Mouse (Mus musculus) kidney, postnatal 0 days (tissue): ENCODE measurements at regions not wholly inside any gene's neighbourhood (a gene's known extent, or its start where the extent isn't known, plus 50 kb on each side); places are given as distances from the start of the nearest gene placed in this dataset.

Experiments
- ATAC-seq: fragments of 200-750 bp; cut with Nextera tagmentation; replicated peaks from 2 replicates; pipeline ENCODE4 v1.8.0; 2017; ENCODE audit warnings: low read depth, moderate number of reproducible peaks, moderate TSS enrichment, moderate library complexity; ENCODE audit not compliant: low FRiP score
- DNase-seq: peaks from one replicate; pipeline ENCODE4 v3.0.0-alpha.2; 2016; ENCODE audit warnings: low spot score
- H3K27ac ChIP-seq: fragments of 300-500 bp; sonication (generic); 2 replicates; pipeline ENCODE4 v1.5.1; 2014; ENCODE audit warnings: mild to moderate bottlenecking
- H3K27me3 ChIP-seq: fragments of 300-500 bp; sonication (generic); 2 replicates; pipeline ENCODE4 v1.6.1; 2014; ENCODE audit warnings: low read length, mixed read lengths; ENCODE audit not compliant: insufficient read depth
- H3K36me3 ChIP-seq: fragments of 300-500 bp; sonication (generic); 2 replicates; pipeline ENCODE4 v1.6.1; 2014; ENCODE audit warnings: low read length, mixed read lengths; ENCODE audit not compliant: insufficient read depth
- H3K4me1 ChIP-seq: fragments of 300-500 bp; sonication (generic); replicated peaks from 2 replicates; pipeline ENCODE4 v1.6.1; 2014; ENCODE audit warnings: antibody characterized with exemption, low read length, mixed read lengths; ENCODE audit not compliant: insufficient read depth
- H3K4me2 ChIP-seq: fragments of 300-500 bp; sonication (generic); 2 replicates; pipeline ENCODE4 v1.6.1; 2014; ENCODE audit warnings: mild to moderate bottlenecking, low read length, moderate library complexity, mixed read lengths
- H3K4me3 ChIP-seq: fragments of 300-500 bp; sonication (generic); replicated peaks from 2 replicates; pipeline ENCODE4 v1.5.1; 2014; ENCODE audit warnings: low read depth, low read length
- H3K9ac ChIP-seq: fragments of 300-500 bp; sonication (generic); 2 replicates; pipeline ENCODE4 v1.6.1; 2014; ENCODE audit warnings: low read depth, low read length
- H3K9me3 ChIP-seq: fragments of 300-500 bp; sonication (generic); replicated peaks from 2 replicates; pipeline ENCODE4 v1.6.1; 2016; ENCODE audit warnings: low read length, inconsistent platforms, mixed read lengths
- CTCF ChIP-seq: IDR thresholded peaks from 2 replicates; pipeline ENCODE4 v1.5.1; 2016; ENCODE audit warnings: antibody characterized with exemption, low read depth, mild to moderate bottlenecking, moderate library complexity
- WGBS: fragments of 180-500 bp; shearing (Covaris S2); extraction: QIAGEN DNeasy Blood & Tissue Kit; methylation state at CpG from one replicate; pipeline ENCODE4 v1.1.7; 2014; 5-methylcytosine and 5-hydroxymethylcytosine counted together

DNA sequence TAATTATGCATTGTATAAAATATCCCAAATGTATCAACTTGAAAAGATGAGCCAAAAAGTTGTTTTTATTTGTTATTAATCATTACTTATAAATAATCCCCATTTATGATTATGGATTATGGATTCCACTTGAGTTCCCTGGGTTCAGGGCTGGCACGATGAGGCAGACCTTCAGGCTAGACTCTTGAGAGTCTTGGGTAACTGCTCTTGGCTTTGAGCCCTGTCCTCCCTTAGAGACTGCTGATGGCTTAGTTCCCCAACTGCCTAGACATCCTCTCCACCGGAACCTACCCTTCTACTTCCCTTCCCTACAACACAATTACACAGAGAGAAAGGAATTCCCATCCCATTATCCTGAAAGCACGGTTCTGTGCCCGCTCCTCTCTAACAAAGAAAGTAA is 466.3 kb upstream of the Gm6657 start:
- no peak for DNase-seq
- Histone ChIP-seq H3K27ac (no peak overlapping the region), H3K4me1 (no peaks in the 10 kb centered on the region), H3K4me2 (no peak overlapping the region), H3K4me3 (no peak overlapping the region), H3K27me3 (no peaks in the 10 kb centered on the region), H3K9me3 (no peaks in the 10 kb centered on the region), H3K9ac (no peak overlapping the region), H3K36me3 (no peaks in the 10 kb centered on the region)
- TF ChIP-seq CTCF = no peak
- no peak for ATAC-seq
- WGBS = 72% methylated on average over 4 of the region's 4 CpGs

GRCm38 (mm10) chr12:77739047-77739760 is 454.8 kb upstream of the Gm6657 start:
- H3K4me2 ChIP-seq = no peak overlapping the region
- 23% methylated on average over 6 of the region's 6 CpGs for WGBS
- no peaks in the 10 kb centered on the region for H3K36me3 ChIP-seq
- no peaks in the 10 kb centered on the region for H3K27me3 ChIP-seq
- DNase-seq = peak; percentile 56
- ATAC-seq = no peak
- H3K27ac ChIP-seq = no peak overlapping the region
- H3K9ac ChIP-seq = no peak overlapping the region
- no peak overlapping the region for H3K4me3 ChIP-seq
- peaks cover 11% of the 10 kb centered on the region; the same call in 1 of the 2 replicates for H3K4me1 ChIP-seq
- H3K9me3 ChIP-seq = no peaks in the 10 kb centered on the region
- peak; percentile 31; the same call in 1 of the 2 replicates for TF ChIP-seq CTCF

DNA sequence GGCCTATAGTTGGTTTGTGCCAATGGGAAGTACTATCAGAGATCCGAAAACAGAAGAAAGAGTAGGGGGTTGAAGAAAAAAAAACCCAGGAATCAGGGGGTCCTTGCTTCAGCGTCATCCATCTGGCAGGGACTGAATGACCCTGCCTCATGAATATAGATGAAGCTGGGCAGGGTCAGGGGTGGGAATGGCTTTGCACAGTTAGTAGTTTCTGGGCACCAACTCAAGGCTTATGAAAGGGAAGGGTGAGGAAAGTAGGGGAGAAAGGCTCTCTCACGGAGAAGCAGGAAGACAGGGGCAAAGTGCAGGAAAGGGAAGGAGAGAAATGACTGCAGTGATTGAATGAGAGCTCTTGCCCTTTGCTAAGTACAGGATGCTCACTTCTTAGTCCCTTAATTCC is 451.3 kb upstream of the Gm6657 start:
- peaks cover 11% of the 10 kb centered on the region; the same call in 1 of the 2 replicates for H3K4me1 ChIP-seq
- WGBS = 35% methylated on average over 3 of the region's 3 CpGs
- TF ChIP-seq CTCF = no peak
- no peak overlapping the region for H3K9ac ChIP-seq
- H3K4me3 ChIP-seq = no peak overlapping the region
- no peaks in the 10 kb centered on the region for H3K36me3 ChIP-seq
- no peak overlapping the region for H3K4me2 ChIP-seq
- peak; percentile 79 for DNase-seq
- H3K27me3 ChIP-seq = no peaks in the 10 kb centered on the region
- H3K9me3 ChIP-seq = no peaks in the 10 kb centered on the region; the same call in 1 of the 2 replicates
- H3K27ac ChIP-seq = no peak overlapping the region
- ATAC-seq = no peak

GRCm38 (mm10) chr12:77749438-77750007 is 444.5 kb upstream of the Gm6657 start:
- Histone ChIP-seq H3K9me3 (no peaks in the 10 kb centered on the region; the same call in 1 of the 2 replicates), H3K36me3 (no peaks in the 10 kb centered on the region), H3K9ac (no peak overlapping the region), H3K27me3 (no peaks in the 10 kb centered on the region), H3K27ac (no peak overlapping the region), H3K4me3 (no peak overlapping the region), H3K4me2 (no peak overlapping the region), H3K4me1 (no peaks in the 10 kb centered on the region)
- DNase-seq (no peak), ATAC-seq (no peak)
- no peak for TF ChIP-seq CTCF
- 84% methylated on average over 3 of the region's 3 CpGs for WGBS

DNA sequence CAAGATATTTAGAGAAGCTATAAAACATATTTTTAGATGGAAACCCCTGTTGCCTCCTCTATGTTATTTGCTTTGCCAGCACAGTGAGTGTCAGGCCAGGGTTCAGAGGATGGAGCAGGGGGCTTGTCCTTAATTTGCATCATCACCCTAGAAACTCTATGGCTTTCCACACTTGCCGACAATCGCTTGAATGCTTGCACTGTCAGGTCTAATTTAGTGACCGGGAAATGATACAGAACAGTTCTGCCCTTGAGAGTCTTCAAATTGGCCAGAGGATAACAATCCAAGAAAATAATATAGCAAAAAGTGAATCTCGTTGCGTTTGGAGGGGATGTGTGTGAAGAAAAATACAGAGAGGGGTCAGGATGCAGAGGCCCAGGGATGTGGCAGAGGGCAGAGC is 441.9 kb upstream of the Gm6657 start:
- 64% methylated on average over 5 of the region's 5 CpGs for WGBS
- no peaks in the 10 kb centered on the region for H3K36me3 ChIP-seq
- no peak for ATAC-seq

GRCm38 (mm10) chr12:77756021-77756420 is 438.0 kb upstream of the Gm6657 start:
- Histone ChIP-seq H3K4me3 (no peak overlapping the region), H3K4me2 (no peak overlapping the region), H3K27ac (no peak overlapping the region), H3K9me3 (no peaks in the 10 kb centered on the region), H3K27me3 (no peaks in the 10 kb centered on the region), H3K9ac (no peak overlapping the region), H3K4me1 (no peaks in the 10 kb centered on the region), H3K36me3 (no peaks in the 10 kb centered on the region)
- WGBS = 72% methylated on average over 7 of the region's 7 CpGs
- no peak for ATAC-seq
- no peak for TF ChIP-seq CTCF
- DNase-seq = no peak

More for the DNA sequence above, 441.9 kb upstream of the Gm6657 start:
- no peaks in the 10 kb centered on the region; the same call in 1 of the 2 replicates for H3K9me3 ChIP-seq
- no peaks in the 10 kb centered on the region for H3K27me3 ChIP-seq
- no peak overlapping the region for H3K4me2 ChIP-seq
- no peak overlapping the region for H3K4me3 ChIP-seq
- no peaks in the 10 kb centered on the region for H3K4me1 ChIP-seq
- no peak for DNase-seq
- no peak overlapping the region for H3K9ac ChIP-seq
- H3K27ac ChIP-seq = no peak overlapping the region
- no peak for TF ChIP-seq CTCF
